Mouse (Mus musculus) midbrain, embryonic 12.5 days (tissue): Measurements from ENCODE around the gene Trpm3. TPM values are rescaled to one million over a fixed set of nuclear protein-coding genes. Genes with fewer than 3 reads are reported as not detected.

Source experiments
- ATAC-seq: fragments of 200-750 bp; cut with Nextera tagmentation; 2 replicates; pipeline ENCODE4 v1.8.0; 2017; ENCODE audit warnings: low read depth, moderate TSS enrichment, moderate library complexity; ENCODE audit not compliant: low FRiP score
- H3K27ac ChIP-seq: fragments of 300-500 bp; sonication (generic); replicated peaks from 2 replicates; pipeline ENCODE4 v1.5.1; 2016; ENCODE audit warnings: mild to moderate bottlenecking
- H3K27me3 ChIP-seq: fragments of 300-500 bp; sonication (generic); 2 replicates; pipeline ENCODE4 v1.6.1; 2016; ENCODE audit warnings: mild to moderate bottlenecking
- H3K36me3 ChIP-seq: fragments of 300-500 bp; sonication (generic); 2 replicates; pipeline ENCODE4 v1.6.1; 2016
- H3K4me1 ChIP-seq: fragments of 300-500 bp; sonication (generic); 2 replicates; pipeline ENCODE4 v1.6.1; 2016
- H3K4me2 ChIP-seq: fragments of 300-500 bp; sonication (generic); replicated peaks from 2 replicates; pipeline ENCODE4 v1.6.1; 2016; ENCODE audit warnings: mild to moderate bottlenecking, moderate library complexity
- H3K4me3 ChIP-seq: fragments of 300-500 bp; sonication (generic); 2 replicates; pipeline ENCODE4 v1.5.1; 2016; ENCODE audit warnings: mild to moderate bottlenecking
- H3K9ac ChIP-seq: fragments of 300-500 bp; sonication (generic); replicated peaks from 2 replicates; pipeline ENCODE4 v1.6.1; 2016; ENCODE audit warnings: mild to moderate bottlenecking, moderate library complexity
- H3K9me3 ChIP-seq: fragments of 300-500 bp; sonication (generic); 2 replicates; pipeline ENCODE4 v1.6.1; 2016; ENCODE audit warnings: mild to moderate bottlenecking
- WGBS: fragments of 180-500 bp; shearing (Covaris S2); methylation state at CpG from one replicate; pipeline ENCODE4 v1.1.7; 2016; 5-methylcytosine and 5-hydroxymethylcytosine counted together
- polyA plus RNA-seq: library from polyadenylated mRNA; unstranded; fragments of >200 nt; fragmentation: Nextera tagmentation; extraction: Ambion mirVana; gene quantifications from 2 replicates; pipeline ENCODE4 v1.2.1, GENCODE M21; 2016

The Trpm3 gene
- polyA plus RNA-seq, 1 experiment from 2014 or later = 4.2 TPM

DNA sequence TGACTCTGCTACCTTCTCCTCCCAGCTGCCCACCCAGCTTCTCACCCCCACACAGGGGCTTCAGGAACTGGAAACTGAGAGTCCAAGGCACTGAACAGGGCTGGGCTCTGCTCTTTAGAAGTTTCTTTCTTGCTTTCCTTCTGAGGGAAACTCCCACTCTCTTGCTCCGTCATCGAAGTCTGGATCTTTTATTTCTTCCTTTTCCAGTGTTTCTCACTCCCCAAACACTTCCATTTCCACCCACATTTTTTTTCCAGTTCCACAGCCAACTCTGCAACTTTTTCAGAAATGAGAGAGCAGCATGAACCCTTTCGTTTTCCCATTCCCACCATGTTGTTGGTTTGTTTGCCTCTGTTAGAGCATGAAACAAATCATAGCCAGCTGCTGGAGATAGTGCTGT is 650.9 kb downstream of the Trpm3 start:
- no peak overlapping the region for H3K4me3 ChIP-seq
- no peak overlapping the region for H3K9ac ChIP-seq
- no peaks in the 10 kb centered on the region for H3K9me3 ChIP-seq
- H3K4me1 ChIP-seq = no peaks in the 10 kb centered on the region
- no peak overlapping the region for H3K27ac ChIP-seq
- 85% methylated on average over 3 of the region's 3 CpGs for WGBS
- H3K27me3 ChIP-seq = no peaks in the 10 kb centered on the region
- ATAC-seq = no peak
- no peak overlapping the region for H3K4me2 ChIP-seq
- no peaks in the 10 kb centered on the region for H3K36me3 ChIP-seq

DNA sequence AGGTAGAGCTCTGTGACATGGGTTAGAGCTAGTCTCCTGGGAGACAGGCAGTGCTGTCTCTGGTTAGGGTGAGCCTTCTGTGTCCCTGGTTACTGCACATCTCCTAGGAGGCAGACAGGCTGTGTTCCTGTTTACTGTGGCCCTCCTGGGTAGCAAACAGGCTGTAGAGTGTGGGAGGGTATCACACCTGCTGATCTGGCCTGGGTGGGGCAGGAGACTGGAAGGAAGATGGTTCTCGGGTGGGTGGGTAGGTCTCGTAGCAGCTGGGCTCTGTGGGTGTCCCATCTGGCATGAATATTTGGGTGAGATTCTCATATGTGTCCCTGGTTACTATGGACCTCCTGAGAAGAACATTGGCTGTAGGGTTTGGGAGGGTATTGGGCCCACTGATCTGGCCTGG is 658.1 kb downstream of the Trpm3 start:
- no peaks in the 10 kb centered on the region for H3K27me3 ChIP-seq
- no peak overlapping the region for H3K27ac ChIP-seq
- H3K36me3 ChIP-seq = no peaks in the 10 kb centered on the region
- 91% methylated on average over 2 of the region's 2 CpGs for WGBS
- H3K4me2 ChIP-seq = no peak overlapping the region
- H3K9me3 ChIP-seq = no peaks in the 10 kb centered on the region
- ATAC-seq = no peak
- H3K4me3 ChIP-seq = no peak overlapping the region
- H3K4me1 ChIP-seq = no peaks in the 10 kb centered on the region
- H3K9ac ChIP-seq = no peak overlapping the region

DNA sequence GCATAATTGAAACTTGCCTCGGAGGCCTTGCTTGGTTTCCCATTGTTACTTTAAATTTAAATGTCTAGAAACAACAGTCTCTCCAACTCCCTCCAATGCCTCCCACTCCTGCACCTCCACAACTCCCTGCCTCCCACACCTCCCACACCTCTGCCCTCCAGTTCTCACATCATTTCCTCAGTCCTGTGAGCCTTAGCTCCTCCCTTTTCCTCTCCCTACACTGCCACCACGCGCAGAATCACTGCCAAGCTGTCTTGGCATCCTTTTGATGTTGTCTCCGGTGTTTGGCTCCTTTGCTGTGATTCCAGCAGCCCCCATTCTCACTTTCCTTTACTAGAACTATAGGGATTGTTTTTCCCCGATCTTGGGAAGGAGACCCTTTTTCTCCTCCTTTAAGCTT is 661.6 kb downstream of the Trpm3 start:
- Histone ChIP-seq H3K36me3 (no peaks in the 10 kb centered on the region), H3K27ac (no peak overlapping the region), H3K4me3 (no peak overlapping the region), H3K4me2 (no peak overlapping the region), H3K4me1 (no peaks in the 10 kb centered on the region), H3K9me3 (no peaks in the 10 kb centered on the region), H3K9ac (no peak overlapping the region), H3K27me3 (no peaks in the 10 kb centered on the region)
- ATAC-seq = no peak
- 49% methylated on average over 5 of the region's 5 CpGs for WGBS

DNA sequence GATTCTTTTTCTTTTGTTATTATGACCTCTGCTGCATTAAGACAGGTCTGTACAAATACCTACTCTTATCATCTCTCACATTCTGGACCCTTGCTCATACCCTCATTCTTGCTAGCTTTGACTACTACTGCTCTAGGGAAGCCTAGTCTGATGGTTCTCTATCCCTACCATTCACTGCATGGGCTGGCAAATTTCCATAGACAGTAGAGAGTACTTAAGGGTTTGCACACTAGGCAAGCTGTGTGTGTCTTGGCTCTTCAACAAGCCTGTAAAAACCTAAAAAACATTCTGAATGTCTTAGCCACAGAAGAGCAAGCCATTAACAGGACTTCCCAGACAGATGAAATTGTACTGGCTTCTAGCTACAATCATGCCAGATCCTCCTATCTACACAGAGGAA is 664.5 kb downstream of the Trpm3 start:
- ATAC-seq = no peak
- no peaks in the 10 kb centered on the region for H3K9me3 ChIP-seq

DNA sequence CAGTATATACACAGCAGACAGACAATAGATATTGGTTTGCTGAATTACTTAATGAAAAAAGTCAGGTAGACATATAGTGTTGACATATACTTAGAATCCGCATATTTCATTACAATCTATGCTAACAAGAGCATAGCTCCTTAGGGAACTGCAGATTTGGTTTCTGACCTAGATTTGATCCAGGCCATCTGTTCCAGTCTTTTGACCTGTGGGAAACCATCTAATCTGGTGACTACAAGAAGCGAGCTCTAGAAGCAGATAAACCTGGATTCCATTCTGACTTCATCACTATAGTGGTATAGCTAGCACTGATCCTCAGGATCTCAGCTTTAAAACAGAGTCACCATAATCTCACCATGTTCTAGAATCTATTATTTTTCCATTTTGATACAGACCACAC is 665.5 kb downstream of the Trpm3 start:
- 81% methylated on average over 2 of the region's 2 CpGs for WGBS
- no peaks in the 10 kb centered on the region for H3K9me3 ChIP-seq
- H3K4me3 ChIP-seq = no peak overlapping the region
- H3K36me3 ChIP-seq = no peaks in the 10 kb centered on the region
- H3K27me3 ChIP-seq = no peaks in the 10 kb centered on the region
- H3K27ac ChIP-seq = no peak overlapping the region
- no peak overlapping the region for H3K4me2 ChIP-seq
- H3K9ac ChIP-seq = no peak overlapping the region
- ATAC-seq = no peak
- H3K4me1 ChIP-seq = no peaks in the 10 kb centered on the region

More for the DNA sequence above, 664.5 kb downstream of the Trpm3 start:
- no peak overlapping the region for H3K4me3 ChIP-seq
- H3K36me3 ChIP-seq = no peaks in the 10 kb centered on the region
- H3K4me2 ChIP-seq = no peak overlapping the region
- H3K27me3 ChIP-seq = no peaks in the 10 kb centered on the region
- H3K4me1 ChIP-seq = no peaks in the 10 kb centered on the region
- no peak overlapping the region for H3K27ac ChIP-seq
- no peak overlapping the region for H3K9ac ChIP-seq

DNA sequence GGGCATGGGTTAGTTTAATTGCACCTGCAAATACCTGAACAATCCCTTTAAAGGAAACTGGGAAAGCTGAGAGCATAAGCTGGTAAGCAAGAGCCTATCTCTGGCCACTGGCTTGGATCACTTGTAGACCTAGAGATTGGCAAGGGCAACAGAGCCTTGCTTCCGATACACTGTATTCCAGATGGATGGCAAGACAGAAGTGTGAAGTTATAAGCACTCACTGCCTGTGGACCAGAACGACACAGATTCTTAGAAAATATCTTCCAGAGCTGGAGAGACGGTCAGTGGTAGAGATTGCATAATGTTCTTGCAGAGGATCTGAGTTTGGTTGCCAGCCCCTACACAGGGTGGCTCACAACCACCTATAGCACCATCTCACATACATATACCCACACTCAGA is 671.4 kb downstream of the Trpm3 start:
- Histone ChIP-seq H3K4me3 (no peak overlapping the region), H3K9ac (no peak overlapping the region), H3K9me3 (no peaks in the 10 kb centered on the region), H3K27me3 (no peaks in the 10 kb centered on the region), H3K36me3 (no peaks in the 10 kb centered on the region), H3K27ac (no peak overlapping the region), H3K4me1 (no peaks in the 10 kb centered on the region), H3K4me2 (no peak overlapping the region)
- ATAC-seq = no peak
- WGBS = 91% methylated on average over 3 of the region's 3 CpGs

DNA sequence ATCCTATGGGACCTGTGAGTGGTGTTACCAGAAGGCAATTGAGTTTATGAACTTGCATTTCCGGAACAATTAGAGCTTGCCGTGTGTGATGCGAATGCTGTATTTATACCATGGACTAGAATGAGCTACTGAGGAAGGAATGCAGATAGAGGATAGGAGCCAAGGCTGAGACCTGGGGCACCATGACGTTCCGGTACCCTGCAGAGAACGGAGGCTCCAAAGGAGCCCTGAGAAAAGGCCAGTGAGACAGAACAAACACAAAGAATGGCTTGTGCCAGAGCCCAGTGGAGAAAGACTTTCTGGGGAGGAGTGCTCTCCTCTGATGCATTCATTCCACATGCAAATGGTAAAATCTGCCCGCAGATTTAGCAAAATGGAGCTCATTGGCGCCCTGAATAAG is 682.9 kb downstream of the Trpm3 start:
- H3K4me1 ChIP-seq = peaks cover 25% of the 10 kb centered on the region
- H3K36me3 ChIP-seq = no peaks in the 10 kb centered on the region
- H3K27me3 ChIP-seq = peaks cover 27% of the 10 kb centered on the region
- no peak overlapping the region for H3K4me3 ChIP-seq
- no peak overlapping the region for H3K27ac ChIP-seq
- H3K9ac ChIP-seq = no peak overlapping the region
- H3K4me2 ChIP-seq = no peak overlapping the region
- WGBS = 66% methylated on average over 8 of the region's 8 CpGs
- H3K9me3 ChIP-seq = no peaks in the 10 kb centered on the region
- ATAC-seq = no peak

DNA sequence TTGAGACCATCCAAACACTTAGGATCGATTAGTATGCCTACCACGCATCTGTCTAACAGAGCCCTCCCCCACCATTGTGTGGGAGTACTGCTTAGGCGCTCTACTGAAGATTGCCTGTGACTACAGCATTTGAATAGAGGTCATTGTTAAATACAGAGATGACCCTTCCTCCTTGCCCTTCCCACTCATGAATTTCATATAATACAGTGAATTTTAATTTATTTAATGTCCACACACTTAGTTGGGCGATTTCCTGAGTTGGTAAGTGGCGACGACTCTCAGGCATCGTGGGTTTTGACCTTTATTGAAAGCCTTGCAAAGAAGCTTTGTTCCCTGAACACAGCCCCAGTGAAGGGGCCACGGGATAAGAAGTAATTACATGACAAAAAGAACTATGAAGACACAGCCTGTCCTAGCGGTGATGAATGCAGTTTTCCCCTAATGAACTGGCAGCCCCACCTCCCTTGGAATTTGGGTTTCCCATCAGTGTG is 684.7 kb downstream of the Trpm3 start:
- Histone ChIP-seq H3K4me2 (peak overlapping the region; percentile 29), H3K27me3 (peaks cover 38% of the 10 kb centered on the region), H3K36me3 (no peaks in the 10 kb centered on the region), H3K4me1 (peaks cover 25% of the 10 kb centered on the region), H3K9me3 (no peaks in the 10 kb centered on the region), H3K9ac (no peak overlapping the region), H3K27ac (no peak overlapping the region), H3K4me3 (no peak overlapping the region)
- peak; percentile 89 for ATAC-seq
- 19% methylated on average over 9 of the region's 9 CpGs for WGBS

DNA sequence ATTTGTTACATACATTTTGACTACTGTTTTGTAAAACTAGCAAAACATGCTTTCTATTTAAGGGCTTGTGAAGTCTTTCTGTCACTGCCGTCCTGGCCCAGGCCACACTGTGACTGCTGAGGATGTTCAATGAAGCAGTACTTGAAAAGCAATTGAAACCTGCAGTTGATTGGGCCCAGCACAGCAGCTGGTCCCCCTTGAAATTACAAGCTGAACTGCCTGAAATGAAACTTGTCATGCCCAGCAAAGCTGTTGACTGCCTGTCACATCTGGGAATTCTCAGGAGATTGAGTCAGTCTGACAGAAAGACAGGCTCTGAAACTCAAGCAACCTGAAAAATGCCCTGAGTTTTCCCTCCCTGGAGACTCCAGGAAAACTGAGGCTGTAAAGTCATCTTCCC is 687.0 kb downstream of the Trpm3 start:
- ATAC-seq = no peak
- Histone ChIP-seq H3K9ac (no peak overlapping the region), H3K27ac (no peak overlapping the region), H3K4me2 (no peak overlapping the region), H3K9me3 (no peaks in the 10 kb centered on the region), H3K36me3 (no peaks in the 10 kb centered on the region), H3K27me3 (peaks cover 39% of the 10 kb centered on the region), H3K4me1 (peaks cover 25% of the 10 kb centered on the region), H3K4me3 (no peak overlapping the region)
- 31% methylated on average over 1 of the region's 1 CpGs for whole genome bisulfite sequencing

DNA sequence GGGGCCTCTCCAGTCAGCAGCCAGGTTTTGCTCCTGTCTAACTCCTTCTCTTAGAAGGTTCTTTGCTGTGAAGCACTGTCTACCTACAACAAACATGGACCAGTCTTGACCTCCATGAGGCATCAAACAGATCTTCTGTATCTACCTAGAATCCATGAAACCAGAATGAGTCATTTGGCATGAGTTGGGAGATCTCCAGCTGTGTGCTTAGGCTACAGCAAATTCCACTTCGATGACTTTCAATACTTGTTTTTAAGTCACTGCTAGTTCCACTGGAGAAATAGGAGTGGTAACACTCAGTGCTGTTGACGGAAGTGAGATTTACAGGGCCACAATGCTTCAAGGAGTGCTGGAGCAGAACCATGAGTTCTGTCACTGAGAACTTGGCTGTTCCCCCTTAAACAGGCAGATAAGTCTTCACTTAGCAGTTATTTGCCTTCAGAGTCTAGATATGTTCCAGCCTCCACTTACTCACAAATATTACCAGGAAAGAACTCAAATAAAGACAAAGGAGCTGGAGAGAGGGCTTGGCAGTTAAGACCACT is 689.4 kb downstream of the Trpm3 start:
- H3K27me3 ChIP-seq = peaks cover 34% of the 10 kb centered on the region
- H3K4me1 ChIP-seq = peaks cover 17% of the 10 kb centered on the region
- WGBS = 86% methylated on average over 2 of the region's 2 CpGs
- H3K4me2 ChIP-seq = no peak overlapping the region
- no peak overlapping the region for H3K9ac ChIP-seq
- H3K9me3 ChIP-seq = no peaks in the 10 kb centered on the region
- no peak for ATAC-seq
- H3K4me3 ChIP-seq = no peak overlapping the region
- H3K27ac ChIP-seq = no peak overlapping the region
- H3K36me3 ChIP-seq = no peaks in the 10 kb centered on the region

DNA sequence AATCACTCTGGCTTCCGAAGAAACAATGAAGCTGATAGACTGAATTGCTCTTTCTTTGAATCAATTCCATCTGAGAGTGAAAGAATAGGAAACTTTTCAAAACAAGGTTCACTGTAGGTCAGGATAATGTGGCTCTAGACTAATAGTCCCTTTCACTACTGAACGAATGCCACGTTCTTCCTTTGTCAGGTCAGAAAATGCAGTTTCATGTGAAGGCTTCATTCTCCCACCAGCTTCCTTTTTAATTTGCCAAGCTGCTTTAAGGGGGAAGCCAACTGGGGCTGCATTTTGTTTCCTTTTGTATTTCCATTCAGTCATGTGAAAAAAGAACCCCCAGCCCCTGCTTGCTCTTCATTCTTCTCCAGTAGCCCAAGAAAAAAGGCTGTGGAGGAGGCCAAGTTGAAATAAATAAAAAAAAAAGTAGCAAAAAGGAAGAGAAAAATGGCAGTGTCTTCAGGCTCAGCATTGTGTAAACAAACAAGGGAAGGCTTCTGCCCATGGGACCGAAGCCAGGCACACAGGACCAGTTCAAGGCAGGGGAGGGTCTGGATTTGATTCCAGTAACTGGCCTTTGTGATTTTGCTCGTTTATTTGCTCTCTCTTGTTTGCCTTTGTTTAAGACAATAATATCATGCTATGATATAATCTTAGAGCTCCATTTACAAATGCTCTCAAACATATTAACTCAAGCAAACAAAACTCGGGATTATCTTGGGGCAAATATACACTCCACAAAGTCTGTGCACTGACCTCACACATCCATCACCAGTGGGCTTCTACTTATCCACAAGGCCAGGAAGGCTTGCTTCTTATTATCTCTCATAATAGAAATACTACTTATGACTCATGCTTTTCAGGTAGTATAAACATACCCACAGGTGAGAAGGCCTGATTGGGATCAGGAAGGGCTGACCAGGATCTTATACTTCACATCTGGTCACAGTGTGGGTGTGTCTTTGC is 702.5 kb downstream of the Trpm3 start:
- H3K4me2 ChIP-seq = no peak overlapping the region
- H3K36me3 ChIP-seq = no peaks in the 10 kb centered on the region
- no peak overlapping the region for H3K4me3 ChIP-seq
- peaks cover 20% of the 10 kb centered on the region for H3K27me3 ChIP-seq
- 0 out of 2 replicates have a peak, but pooled peaks have one; percentile 44 for ATAC-seq
- no peak overlapping the region for H3K9ac ChIP-seq
- WGBS = 24% methylated on average over 6 of the region's 6 CpGs
- H3K4me1 ChIP-seq = peaks cover 10% of the 10 kb centered on the region; the same call in 1 of the 2 replicates
- H3K27ac ChIP-seq = no peak overlapping the region
- no peaks in the 10 kb centered on the region for H3K9me3 ChIP-seq

DNA sequence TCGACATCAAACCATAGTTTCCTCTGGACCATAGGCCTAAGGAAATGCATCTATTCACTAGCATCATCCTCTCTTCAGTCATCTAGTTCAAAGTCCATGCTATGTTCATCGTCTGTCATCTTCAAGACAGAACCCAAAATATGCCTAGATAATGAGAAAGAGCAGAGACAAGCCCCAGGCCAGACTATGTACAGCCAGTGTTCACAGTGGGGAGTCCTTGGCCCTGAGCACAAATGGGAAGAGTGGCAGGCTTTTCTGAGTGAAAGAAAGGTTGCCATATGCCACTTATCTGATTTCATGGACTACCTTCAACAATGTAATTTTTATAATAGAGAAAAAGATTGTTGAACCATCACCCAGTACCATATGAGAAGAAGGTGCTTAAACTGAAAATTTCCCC is 703.9 kb downstream of the Trpm3 start:
- Histone ChIP-seq H3K4me2 (no peak overlapping the region), H3K4me1 (peaks cover 11% of the 10 kb centered on the region; the same call in 1 of the 2 replicates), H3K27me3 (peaks cover 20% of the 10 kb centered on the region), H3K36me3 (no peaks in the 10 kb centered on the region), H3K9me3 (no peaks in the 10 kb centered on the region), H3K4me3 (no peak overlapping the region), H3K9ac (no peak overlapping the region), H3K27ac (no peak overlapping the region)
- no peak for ATAC-seq
- 84% methylated on average over 2 of the region's 2 CpGs for WGBS
